Mouse (Mus musculus): ENCODE measurements around the gene 1700003F12Rik. TPM values are rescaled to one million over a fixed set of nuclear protein-coding genes. Genes with fewer than 3 reads are reported as not detected.

Gene 1700003F12Rik
- polyA plus RNA-seq, 1 experiment: 3.3 TPM

DNA sequence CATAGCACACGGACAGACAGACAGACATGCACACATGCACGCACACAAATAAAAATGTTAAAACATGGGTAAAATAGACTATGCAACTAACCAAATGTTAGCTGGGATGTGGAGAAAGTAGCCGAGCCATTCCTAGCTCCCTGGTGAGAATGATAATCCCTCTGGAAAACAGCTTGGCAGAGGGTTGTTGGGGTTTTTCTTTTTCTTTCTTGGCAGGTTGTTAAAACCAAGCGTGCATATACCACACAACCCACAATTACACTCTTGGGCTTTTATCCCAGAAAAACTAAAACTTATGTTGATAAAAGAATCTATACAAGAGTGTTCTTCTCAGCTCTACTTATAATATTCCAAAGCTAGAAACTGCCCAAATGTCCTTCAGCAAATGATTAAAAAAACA, 42.2 kb downstream of the 1700003F12Rik start:
- whole genome bisulfite sequencing: 98% methylated on average over 4 of the region's 4 CpGs
- H3K27ac ChIP-seq (ENCODE audit: control insufficient read depth, insufficient read depth, low read length): no peak overlapping the region

DNA sequence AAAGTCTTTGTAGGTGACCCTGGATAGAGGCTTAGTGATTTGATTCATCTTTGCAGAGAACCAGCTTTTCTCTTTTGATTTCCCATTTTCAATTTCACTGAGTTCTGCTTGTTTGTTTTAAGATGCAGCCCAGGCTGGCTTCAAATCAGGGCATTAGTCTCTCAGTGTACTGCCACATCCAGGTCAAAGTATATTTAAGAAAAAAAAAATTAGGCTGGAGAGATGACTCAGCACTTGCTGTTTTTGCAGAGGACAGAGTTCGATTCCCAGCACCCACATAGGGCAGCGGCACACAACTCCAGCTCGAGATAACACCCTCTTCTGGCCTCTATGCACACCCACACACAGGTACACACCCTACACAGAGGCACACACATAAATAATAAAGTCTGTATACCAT, 44.4 kb downstream of the 1700003F12Rik start:
- no peak for DNase-seq
- H3K27me3 ChIP-seq (ENCODE audit: control insufficient read depth, insufficient read depth, low read length): no peaks in the 10 kb centered on the region
- no peak overlapping the region for H3K4me3 ChIP-seq (ENCODE audit: control insufficient read depth, insufficient read depth, low read length)
- TF ChIP-seq CTCF (IDR thresholded peaks at IDR 0.05; ENCODE audit: borderline replicate concordance, control insufficient read depth, extremely low read depth, insufficient read depth, low read length, poor library complexity): no peak
- no peak for TF ChIP-seq POLR2A (IDR thresholded peaks at IDR 0.05; ENCODE audit: control insufficient read depth, extremely low read depth, insufficient read depth, low read length, poor library complexity)
- no peaks in the 10 kb centered on the region for H3K4me1 ChIP-seq (replicated peaks; ENCODE audit: control insufficient read depth, insufficient read depth, low read length)
- H3K36me3 ChIP-seq (ENCODE audit: control insufficient read depth, insufficient read depth, low read length): peaks cover 37% of the 10 kb centered on the region
- H3K27ac ChIP-seq (ENCODE audit: control insufficient read depth, insufficient read depth, low read length): no peak overlapping the region
- 95% methylated on average over 3 of the region's 3 CpGs for WGBS

More for the DNA sequence above, 42.2 kb downstream of the 1700003F12Rik start:
- Histone ChIP-seq H3K4me1 (replicated peaks; ENCODE audit: control insufficient read depth, insufficient read depth, low read length) (no peaks in the 10 kb centered on the region), H3K36me3 (ENCODE audit: control insufficient read depth, insufficient read depth, low read length) (peaks cover 26% of the 10 kb centered on the region), H3K4me3 (ENCODE audit: control insufficient read depth, insufficient read depth, low read length) (no peak overlapping the region), H3K27me3 (ENCODE audit: control insufficient read depth, insufficient read depth, low read length) (no peaks in the 10 kb centered on the region)
- no peak for DNase-seq
- TF ChIP-seq POLR2A (IDR thresholded peaks at IDR 0.05; ENCODE audit: control insufficient read depth, extremely low read depth, insufficient read depth, low read length, poor library complexity): no peak
- no peak for TF ChIP-seq CTCF (IDR thresholded peaks at IDR 0.05; ENCODE audit: borderline replicate concordance, control insufficient read depth, extremely low read depth, insufficient read depth, low read length, poor library complexity)

DNA sequence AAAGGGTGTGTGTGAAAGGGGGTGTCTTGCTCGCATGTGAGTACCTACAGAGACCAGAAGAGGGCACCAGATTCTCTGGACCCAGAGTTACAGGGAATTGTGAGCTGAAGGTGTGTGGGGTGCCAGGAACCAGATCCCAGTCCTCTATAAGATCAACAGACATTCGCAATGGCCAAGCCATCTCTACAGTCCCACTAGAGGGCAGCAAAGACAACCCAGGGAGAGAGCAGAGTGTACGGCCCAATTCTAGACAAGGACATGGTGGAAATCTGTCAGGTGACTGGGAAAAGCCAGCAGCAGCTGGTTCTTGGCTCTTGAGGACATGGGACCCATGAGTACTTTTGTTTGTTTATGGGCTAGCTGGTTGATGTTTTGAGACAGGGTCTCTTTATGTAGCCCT, 46.1 kb downstream of the 1700003F12Rik start:
- Histone ChIP-seq H3K4me3 (ENCODE audit: control insufficient read depth, insufficient read depth, low read length) (no peak overlapping the region), H3K4me1 (replicated peaks; ENCODE audit: control insufficient read depth, insufficient read depth, low read length) (peaks cover 6% of the 10 kb centered on the region; the same call in 1 of the 2 replicates), H3K36me3 (ENCODE audit: control insufficient read depth, insufficient read depth, low read length) (peaks cover 23% of the 10 kb centered on the region), H3K27me3 (ENCODE audit: control insufficient read depth, insufficient read depth, low read length) (no peaks in the 10 kb centered on the region), H3K27ac (ENCODE audit: control insufficient read depth, insufficient read depth, low read length) (no peak overlapping the region)
- peak; percentile 66 for DNase-seq
- WGBS: 82% methylated on average over 3 of the region's 3 CpGs
- no peak for TF ChIP-seq POLR2A (IDR thresholded peaks at IDR 0.05; ENCODE audit: control insufficient read depth, extremely low read depth, insufficient read depth, low read length, poor library complexity)
- TF ChIP-seq CTCF (IDR thresholded peaks at IDR 0.05; ENCODE audit: borderline replicate concordance, control insufficient read depth, extremely low read depth, insufficient read depth, low read length, poor library complexity): no peak

DNA sequence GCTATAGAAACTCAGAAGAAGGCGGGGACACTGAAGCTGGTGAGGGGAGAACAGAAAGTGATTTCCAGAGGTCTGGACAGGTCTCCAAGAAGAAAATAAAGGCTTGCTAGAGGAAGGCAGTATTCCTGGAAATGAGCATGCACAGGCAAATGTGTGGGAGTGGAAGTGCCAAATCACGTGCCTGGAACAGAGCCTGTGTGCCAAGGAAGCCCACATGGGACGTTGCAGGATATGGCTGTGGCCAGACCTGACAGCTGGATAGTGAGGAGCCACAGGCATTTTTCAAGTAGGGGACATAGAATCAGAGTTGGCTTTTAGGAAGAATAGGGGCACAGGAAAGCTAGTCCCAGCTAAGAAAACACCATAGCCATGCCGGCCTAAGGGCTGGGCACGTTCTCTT, 48.9 kb downstream of the 1700003F12Rik start:
- H3K27ac ChIP-seq (ENCODE audit: control insufficient read depth, insufficient read depth, low read length): no peak overlapping the region
- peaks cover 15% of the 10 kb centered on the region; the same call in 1 of the 2 replicates for H3K4me1 ChIP-seq (replicated peaks; ENCODE audit: control insufficient read depth, insufficient read depth, low read length)
- TF ChIP-seq POLR2A (IDR thresholded peaks at IDR 0.05; ENCODE audit: control insufficient read depth, extremely low read depth, insufficient read depth, low read length, poor library complexity) (no peak), CTCF (IDR thresholded peaks at IDR 0.05; ENCODE audit: borderline replicate concordance, control insufficient read depth, extremely low read depth, insufficient read depth, low read length, poor library complexity) (no peak)
- WGBS: 96% methylated on average over 5 of the region's 5 CpGs
- DNase-seq: no peak
- no peaks in the 10 kb centered on the region for H3K27me3 ChIP-seq (ENCODE audit: control insufficient read depth, insufficient read depth, low read length)
- peaks cover 18% of the 10 kb centered on the region for H3K36me3 ChIP-seq (ENCODE audit: control insufficient read depth, insufficient read depth, low read length)
- no peak overlapping the region for H3K4me3 ChIP-seq (ENCODE audit: control insufficient read depth, insufficient read depth, low read length)

DNA sequence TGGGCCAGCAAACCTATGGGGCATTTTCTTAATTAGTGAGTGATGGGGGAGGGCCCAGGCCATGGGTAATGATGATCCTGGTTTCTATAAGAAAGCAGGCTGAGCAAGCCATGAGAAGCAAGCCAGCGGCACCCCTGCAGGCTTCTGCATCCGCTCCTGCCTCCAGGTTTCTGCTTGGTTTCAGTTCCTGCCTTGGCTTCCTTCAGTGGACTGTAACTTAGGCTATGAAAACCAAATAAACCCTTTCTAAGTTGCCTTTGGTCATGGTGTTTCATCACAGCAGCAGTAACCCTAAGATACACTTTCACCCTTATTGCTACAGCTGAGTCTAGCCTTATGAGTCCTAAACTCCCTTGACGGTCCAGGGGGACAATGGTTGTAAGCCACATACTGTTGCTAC, 50.5 kb downstream of the 1700003F12Rik start:
- 93% methylated on average over 3 of the region's 3 CpGs for WGBS
- no peak overlapping the region for H3K27ac ChIP-seq (ENCODE audit: control insufficient read depth, insufficient read depth, low read length)
- H3K27me3 ChIP-seq (ENCODE audit: control insufficient read depth, insufficient read depth, low read length): no peaks in the 10 kb centered on the region
- TF ChIP-seq CTCF (IDR thresholded peaks at IDR 0.05; ENCODE audit: borderline replicate concordance, control insufficient read depth, extremely low read depth, insufficient read depth, low read length, poor library complexity) (no peak), POLR2A (IDR thresholded peaks at IDR 0.05; ENCODE audit: control insufficient read depth, extremely low read depth, insufficient read depth, low read length, poor library complexity) (no peak)
- no peak overlapping the region for H3K4me3 ChIP-seq (ENCODE audit: control insufficient read depth, insufficient read depth, low read length)
- peaks cover 18% of the 10 kb centered on the region for H3K36me3 ChIP-seq (ENCODE audit: control insufficient read depth, insufficient read depth, low read length)
- no peak for DNase-seq
- H3K4me1 ChIP-seq (replicated peaks; ENCODE audit: control insufficient read depth, insufficient read depth, low read length): peaks cover 16% of the 10 kb centered on the region; the same call in 1 of the 2 replicates

Other genes starting within 250 kb of the 1700003F12Rik start
- 0.26 and 0.36 TPM in 2 replicates for gene Bpifb9b, start 239.9 kb upstream of the 1700003F12Rik start, polyA plus RNA-seq (2012; rRNA removed)
- gene Cdk5rap1, start 174.1 kb upstream of the 1700003F12Rik start, polyA plus RNA-seq (2012; rRNA removed): 14.2 and 16.3 TPM in 2 replicates
- 5.8 and 9.6 TPM in 2 replicates for gene Snta1, start 139.0 kb upstream of the 1700003F12Rik start, polyA plus RNA-seq (2012; rRNA removed)
- 27.6 and 30.1 TPM in 2 replicates for gene Cbfa2t2, start 110.6 kb upstream of the 1700003F12Rik start, polyA plus RNA-seq (2012; rRNA removed)
- gene Actl10, start 4.7 kb downstream of the 1700003F12Rik start, polyA plus RNA-seq (2012; rRNA removed): 0.11 and 0.47 TPM in 2 replicates
- gene Necab3, start 11.8 kb downstream of the 1700003F12Rik start, polyA plus RNA-seq (2012; rRNA removed): 14.8 and 15.7 TPM in 2 replicates
- 34.0 and 50.3 TPM in 2 replicates for gene E2f1, start 22.8 kb downstream of the 1700003F12Rik start, polyA plus RNA-seq (2012; rRNA removed)
- gene Pxmp4, start 56.6 kb downstream of the 1700003F12Rik start, polyA plus RNA-seq (2012; rRNA removed): 70.7 and 71.7 TPM in 2 replicates
- gene Zfp341, start 66.2 kb downstream of the 1700003F12Rik start, polyA plus RNA-seq (2012; rRNA removed): 10.6 and 10.8 TPM in 2 replicates
- gene 4930519P11Rik, start 66.4 kb downstream of the 1700003F12Rik start, polyA plus RNA-seq (2012; rRNA removed): 1.5 and 1.7 TPM in 2 replicates
- gene Chmp4b, start 104.6 kb downstream of the 1700003F12Rik start, polyA plus RNA-seq (2012; rRNA removed): 81.3 and 83.8 TPM in 2 replicates
- not detected in 2 replicates for gene Gm14214, start 222.9 kb downstream of the 1700003F12Rik start, polyA plus RNA-seq (2012; rRNA removed)
- gene Raly, start 244.0 kb downstream of the 1700003F12Rik start, polyA plus RNA-seq (2012; rRNA removed): 437 and 554 TPM in 2 replicates
- gene a, start 244.3 kb downstream of the 1700003F12Rik start, polyA plus RNA-seq (2012; rRNA removed): 4.7 and 5.0 TPM in 2 replicates